Mouse (Mus musculus) neural tube, embryonic 10.5 days (tissue): ENCODE data around the gene Apba3.
A peak's percentile ranks its signal among the peaks of the same experiment; 100 is the strongest.

Experiments
- DNase-seq: peaks from one replicate; pipeline ENCODE4 v3.0.0-alpha.2; 2017; ENCODE audit warnings: low spot score; ENCODE audit errors: extremely low spot score

The Apba3 gene

DNA sequence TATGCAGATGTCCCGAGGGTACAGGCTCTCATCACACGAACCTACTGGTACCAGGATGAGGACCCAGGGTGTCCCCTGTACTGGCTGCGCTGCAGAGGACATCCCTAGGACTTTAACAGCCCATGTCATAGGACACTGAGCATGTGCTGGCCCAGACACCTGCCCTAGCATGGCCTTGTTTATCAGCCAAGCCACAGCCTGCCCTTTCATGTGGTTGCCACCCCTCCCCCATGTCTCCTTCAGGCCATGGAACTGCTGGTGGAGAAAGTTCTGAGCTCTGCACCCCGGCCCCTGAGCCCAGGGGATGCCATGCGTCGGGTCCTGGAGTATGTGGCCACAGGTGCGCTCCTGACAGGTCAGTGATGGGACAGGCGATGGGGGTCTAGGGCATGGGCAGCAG, 17.3 kb upstream of the Apba3 start:
- DNase-seq: no peak

DNA sequence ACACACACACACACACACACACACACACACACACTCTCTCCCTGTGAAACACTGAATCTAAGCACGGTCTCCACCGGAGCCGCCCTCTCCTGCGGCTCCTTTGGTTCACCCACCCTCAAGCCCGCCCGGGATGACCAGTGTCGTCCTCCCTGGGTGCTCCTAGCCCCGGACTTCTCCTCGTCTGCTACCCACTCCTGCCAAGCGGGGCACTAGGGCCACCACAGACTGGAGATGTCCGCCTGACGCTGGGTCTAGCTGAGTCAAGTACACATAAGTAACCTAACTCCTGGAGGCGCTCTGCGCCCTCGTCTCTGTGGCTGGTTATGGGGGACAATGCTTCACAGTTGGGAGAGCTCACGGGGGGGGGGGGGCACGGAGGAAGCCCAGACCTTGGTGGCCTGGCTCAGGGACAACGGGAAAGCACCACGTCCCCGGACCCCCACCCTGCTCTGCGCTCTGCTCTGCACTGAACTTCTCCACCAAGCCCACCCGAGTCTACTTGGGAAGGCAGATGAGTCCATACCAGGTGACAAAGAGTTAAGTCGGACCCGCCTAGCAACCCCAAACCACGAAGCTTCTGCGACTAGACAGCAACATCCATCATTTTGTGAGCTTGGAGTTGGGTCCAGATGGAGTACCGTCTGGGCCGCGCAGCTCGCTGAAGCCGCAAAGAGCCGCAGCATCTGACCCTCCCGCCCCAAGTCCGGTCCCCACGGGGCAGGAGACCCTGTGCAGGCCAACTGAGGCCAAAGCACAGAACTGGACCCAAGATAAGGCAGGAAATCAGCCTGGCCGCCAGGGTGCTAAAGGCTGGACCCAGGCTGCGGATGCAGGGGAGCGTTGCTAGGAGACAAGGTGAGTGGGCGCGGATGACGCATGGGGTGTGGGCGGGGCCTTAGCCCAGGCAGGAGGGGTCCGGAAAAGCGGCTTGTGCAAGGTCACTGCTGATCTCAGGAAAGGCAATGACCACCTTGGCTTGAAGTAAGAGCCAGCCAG, 14.0 kb upstream of the Apba3 start, which contains the start of gene Matk:
Gene Matk (plus strand): TSS at position 512 of the 996 bp plus-strand sequence.
- DNase-seq: peak; percentile 59

DNA sequence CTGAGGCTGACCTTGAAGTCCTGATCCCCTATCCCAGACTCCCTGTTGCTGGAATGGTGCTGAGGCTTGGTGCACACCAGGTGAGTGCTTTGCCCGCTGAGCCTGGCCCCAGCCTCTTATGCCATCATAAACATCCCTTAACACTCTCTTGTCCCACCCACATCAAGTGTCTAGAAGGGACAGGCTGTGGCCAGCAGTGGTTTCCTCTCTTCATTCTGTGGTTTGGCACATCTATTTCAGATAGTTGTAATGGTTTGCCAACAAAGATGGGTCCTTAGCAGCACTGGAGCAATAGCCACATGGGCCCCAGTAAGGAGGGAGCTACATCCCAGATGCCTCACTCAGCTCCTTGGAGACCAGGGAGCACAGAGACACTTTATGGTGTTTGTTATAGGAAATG, 11.9 kb upstream of the Apba3 start:
- DNase-seq: no peak

DNA sequence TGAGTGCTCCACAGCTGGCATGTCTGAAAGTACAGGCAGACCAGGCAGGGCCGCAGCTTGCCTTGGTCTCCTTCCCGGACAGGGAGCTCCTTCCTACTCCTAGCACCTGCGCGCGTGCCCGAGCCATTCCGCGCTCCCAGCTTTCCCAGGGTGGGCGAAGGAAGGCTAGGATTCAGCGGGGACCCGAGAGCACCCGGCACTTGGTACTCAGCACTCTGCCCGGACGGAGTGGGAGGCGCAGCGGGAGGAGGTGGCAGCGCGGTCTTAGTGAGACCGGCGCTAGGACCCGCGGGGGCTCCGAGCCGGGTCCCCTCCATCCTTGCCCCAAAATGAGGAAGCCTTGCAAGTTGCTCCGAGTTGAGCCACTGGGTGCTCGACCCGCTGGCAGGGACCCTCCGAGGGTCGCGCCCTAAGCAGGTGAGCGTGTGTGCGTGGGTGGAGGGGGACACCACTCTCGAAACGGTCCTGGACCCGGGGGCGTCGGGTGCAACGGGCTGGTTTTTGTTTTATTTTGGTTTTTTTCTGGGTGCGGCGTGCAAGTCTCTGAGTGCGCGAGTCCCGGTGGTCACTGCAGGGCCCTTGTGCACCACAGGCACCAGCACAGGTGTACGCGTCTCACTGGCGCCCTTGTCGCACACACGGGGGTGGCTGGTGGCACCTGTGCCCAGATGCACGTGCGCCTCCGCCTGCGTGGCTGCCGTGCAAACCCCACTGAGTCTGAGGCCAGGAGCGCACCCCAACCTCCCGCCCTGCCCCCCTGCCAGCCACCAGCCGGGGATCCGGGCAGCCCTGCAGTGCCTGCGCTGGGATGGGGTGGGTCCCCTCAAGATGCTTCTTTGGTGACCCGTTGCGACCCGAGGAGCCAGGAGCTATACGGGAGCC, 9.4 kb upstream of the Apba3 start:
- peak; percentile 49 for DNase-seq

DNA sequence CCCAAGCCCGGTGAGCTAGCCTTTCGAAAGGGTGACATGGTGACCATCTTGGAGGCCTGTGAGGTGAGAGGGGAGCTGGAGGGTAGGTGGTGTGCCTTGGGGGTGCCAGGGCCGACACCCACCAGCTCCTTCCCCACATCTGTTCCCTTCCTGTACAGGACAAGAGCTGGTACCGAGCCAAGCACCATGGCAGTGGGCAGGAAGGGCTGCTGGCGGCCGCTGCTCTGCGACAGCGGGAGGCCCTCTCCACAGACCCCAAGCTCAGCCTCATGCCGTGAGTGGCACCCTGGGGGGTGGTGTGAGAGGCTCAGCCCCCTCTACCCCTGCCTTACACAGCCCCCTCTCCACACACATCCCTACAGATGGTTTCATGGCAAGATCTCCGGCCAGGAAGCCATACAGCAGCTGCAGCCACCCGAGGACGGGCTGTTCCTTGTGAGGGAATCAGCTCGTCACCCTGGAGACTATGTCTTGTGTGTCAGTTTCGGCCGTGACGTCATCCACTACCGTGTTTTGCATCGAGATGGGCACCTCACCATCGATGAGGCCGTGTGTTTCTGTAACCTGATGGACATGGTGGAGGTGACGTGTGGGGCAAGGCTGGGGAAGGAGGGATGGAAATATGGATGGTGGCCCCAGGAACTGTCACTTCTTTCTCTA, 7.4 kb upstream of the Apba3 start:
- DNase-seq: peak; percentile 30

DNA sequence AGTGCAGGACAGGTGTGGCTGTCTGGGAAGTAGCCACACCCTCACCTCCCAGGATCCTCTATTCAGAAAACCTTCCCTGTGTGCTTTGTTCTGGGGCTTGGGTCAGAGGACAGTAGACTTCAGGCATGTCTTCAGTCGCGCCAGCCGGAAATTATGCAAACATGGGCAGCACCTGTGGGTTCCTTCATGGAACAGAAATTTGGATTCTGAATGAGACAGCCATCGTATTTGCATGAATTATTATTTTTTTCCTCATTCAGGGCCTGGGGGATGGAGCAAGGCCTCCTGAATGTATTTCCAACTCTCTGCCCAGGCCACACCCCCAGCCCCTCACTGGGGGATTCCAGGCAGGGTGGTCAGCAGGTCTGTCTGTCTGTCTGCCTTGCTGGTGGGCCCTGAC, 5.7 kb upstream of the Apba3 start:
- DNase-seq: no peak

DNA sequence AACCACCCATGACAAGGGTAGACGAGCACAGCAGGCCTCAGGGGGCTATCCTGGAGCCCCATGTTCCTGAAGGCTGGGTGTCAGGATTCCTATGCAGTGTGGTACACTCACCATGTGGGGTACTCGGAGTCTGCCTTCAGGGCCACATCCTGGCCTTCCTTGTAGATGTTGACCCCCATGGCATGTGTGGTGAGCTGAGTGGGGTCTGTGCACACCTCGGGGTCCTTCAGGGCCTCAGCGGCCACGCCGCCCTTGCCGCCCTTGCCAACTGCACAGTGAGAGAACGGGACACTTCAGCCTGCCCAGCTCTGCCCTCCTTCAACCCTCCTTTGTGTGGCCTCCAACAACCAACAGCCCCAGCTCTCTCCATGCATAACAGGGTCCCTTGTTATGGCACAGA, 1.2 kb upstream of the Apba3 start:
- no peak for DNase-seq

DNA sequence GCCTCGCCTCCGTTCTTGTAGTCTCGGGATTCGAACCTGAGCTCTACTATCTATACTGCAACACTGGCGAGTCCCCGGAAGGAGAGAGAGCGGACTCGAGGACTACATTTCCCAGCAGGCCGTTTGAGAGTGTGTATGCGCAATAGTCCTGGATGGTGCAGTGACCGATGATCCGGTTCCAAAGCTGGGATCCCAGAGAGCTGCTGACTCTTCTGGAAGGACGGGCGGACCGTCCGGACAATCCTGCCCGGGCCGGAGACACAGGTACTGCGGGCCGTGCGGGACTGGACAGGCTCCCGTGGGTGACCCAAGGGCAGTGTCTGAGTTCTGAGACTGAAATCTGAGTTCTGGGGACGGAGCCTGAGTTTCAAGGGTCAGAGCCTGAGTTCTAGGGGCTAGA, 1.3 kb downstream of the Apba3 start:
- DNase-seq: peak; percentile 73

DNA sequence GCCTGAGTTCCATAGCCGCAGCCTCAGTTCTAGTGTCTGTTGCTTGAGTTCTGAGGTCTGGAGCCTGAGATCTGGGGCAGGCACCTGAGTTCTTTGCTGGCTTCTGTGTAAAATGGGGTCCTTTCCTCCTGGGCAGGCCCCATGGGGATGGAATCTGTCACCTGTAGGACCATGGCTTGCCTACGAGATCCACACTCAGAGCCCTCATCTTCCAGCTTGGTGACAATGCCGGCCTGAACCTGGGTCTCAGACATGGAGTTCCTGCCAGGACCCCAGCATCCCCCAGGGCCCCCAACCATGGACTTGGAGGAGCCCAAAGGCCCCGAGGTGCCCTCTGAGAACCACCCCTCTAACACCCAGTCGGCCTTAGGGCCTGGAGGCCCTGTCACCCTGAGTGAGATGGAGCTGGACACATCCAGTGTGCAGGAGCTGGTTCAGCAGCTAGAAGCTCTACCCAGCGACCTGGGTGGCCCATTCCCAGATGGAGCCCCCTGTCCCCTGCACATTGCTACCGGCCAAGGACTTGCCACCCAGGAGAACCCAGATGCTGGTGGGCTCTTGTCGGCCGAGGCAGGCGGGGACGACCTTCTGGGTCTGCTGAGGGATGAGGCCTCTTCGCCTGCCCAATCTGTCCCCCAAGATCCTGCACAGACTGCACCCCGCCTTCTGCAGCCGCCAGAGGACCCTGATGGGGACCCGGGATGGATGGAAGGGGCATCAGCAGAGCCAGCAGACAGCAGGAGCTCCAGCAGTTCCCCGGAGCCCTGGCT, 2.1 kb downstream of the Apba3 start:
- DNase-seq: no peak

DNA sequence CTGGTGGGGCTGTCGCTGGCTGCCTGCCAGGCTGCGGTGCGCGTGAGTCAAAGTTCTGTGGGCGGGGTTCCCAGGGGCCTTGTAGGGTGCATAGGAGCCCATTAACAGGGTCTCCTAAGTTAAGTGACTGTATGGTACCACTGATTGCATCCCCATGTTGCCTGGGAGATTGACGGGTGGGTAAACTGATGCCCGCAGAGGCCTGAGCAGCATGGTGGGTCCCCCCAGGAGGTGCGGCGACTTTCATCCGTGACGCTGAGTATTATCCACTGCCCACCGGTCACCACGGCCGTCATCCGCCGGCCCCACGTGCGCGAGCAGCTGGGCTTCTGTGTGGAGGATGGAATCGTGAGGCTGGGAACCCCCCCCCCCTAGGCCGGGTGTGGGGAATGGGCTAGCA, 5.6 kb downstream of the Apba3 start:
- DNase-seq: no peak

DNA sequence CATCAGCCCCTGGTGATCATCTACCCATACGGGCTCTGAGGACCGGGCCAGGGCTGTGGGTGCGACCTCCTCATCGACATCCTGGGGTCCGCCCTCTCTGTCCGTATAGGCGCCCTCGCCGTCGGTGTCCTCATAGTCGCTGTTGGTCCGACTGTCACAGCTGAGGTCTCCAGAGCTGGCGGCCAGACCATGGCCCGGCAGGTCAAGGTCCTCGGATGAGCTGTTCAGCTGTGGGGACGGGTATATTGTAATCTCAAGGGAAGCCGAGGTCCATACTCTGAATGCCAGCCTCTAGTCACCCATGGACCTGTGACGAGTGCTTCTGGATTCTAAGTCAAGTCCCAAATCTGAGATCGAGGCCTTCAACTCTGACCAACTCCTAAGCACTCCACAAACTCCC, 7.1 kb downstream of the Apba3 start:
- DNase-seq: no peak

DNA sequence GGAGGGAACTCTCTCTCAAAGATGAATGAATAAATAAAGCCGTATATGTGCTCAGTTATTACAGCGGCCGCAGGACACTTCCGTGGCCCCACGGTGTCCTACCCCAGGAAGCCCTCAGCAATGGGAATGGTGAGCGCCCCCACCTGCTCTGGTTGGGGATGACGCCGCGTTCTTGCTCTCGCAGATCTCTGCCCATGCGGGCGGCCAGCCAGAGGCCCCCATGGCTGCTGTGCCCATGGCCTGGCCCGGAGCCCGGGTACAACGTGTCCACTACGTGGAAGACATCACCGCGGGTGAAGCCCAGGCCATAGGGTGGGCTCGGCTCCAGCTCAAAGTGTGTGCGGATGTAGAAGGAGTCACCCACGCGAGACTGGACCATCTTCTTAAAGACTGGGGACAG, 10.9 kb downstream of the Apba3 start:
- DNase-seq: no peak

DNA sequence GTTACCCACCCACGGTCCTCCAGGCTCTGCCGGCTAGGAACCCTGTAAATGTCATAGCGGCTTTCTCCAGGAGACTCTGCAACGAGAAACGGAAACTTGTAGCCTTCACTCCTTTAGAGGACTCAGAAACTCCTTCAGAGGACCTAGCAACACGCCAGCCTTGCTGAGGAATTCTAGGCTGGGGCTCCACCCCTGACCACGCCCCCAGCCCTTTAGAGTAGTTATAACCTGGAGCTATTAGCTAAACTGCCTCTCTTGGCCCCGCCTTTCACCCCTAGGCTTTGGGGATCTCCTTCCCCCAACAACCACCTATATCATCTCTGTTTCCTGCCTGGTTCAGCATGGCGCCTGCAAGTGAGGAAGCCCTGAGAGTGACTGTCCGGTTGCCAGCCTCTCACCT, 12.7 kb downstream of the Apba3 start:
- no peak for DNase-seq

DNA sequence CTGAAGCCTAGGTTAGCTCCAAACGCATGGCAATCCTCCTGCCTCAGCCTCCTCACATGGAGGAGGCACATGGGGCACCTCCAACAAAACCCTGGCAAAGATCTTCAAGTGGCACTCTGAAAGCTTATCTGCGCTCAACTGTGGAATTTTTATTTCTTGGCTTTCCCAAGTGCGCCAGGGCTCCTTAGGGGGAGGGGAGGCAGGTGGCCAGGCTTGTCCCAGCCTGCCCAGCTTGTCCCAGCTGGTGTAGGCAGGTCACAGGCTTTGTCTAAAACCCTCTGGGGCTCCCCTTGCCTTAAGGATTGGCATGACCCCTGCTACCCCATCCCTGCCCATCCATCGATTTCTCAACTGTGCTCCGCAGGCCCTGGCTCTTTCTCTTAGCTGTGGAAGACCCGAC, 17.4 kb downstream of the Apba3 start:
- DNase-seq: no peak

DNA sequence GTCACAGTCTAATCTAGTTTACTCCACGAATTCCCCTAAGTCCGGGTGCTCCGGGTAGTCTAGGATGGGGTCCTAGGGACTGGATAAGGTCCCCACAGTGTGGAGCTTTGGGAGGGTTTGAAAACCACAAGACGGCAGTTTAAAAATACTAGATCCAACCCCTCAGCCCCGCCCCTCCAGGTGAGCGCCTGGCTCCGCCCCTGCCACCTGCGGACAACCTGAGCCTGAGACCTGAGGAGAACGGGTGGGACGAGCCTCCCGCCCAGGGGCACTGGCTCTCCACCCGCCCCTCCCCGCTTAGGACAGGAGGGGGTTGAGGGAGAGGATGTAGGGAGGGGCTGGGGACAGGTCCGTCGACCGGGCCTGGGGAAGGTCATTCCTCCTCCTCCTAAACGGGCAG, 18.0 kb downstream of the Apba3 start:
- no peak for DNase-seq

DNA sequence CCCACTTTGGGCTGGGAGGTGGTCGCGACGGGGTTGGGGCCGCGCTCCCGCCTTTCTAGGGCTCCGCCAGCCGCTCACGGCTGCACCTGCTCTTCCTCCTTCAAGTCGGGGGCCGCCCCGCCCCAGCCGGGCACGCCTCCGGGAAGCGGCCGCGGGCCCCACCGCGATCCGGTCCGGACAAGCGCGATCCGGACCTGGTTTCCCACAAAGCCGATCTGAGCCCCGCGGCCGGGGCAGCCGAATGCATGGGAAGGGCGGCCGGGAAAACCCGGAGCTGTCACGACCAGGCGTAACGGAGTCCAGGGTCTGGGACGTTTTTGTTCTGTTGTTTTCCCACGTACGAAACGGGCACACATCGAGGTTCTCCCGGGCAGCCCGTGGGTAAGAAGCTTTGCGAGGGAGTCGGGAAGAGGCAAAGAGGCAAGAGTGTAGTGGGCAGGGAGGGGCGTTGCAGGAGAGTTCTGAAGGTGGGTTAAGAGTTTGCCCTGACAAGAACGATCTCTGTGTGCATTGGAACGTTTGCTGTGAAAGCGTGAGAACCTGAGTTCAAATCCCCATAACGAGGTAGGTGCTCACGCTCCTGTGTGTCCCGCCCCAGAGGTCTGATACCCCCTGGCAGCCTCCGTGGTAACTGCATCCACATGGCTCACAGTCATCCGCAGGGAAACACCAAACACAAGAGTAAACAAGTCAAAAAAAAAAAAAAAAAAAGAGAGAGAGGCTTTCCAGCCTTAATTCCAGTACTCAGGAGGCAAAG, 19.1 kb downstream of the Apba3 start:
- DNase-seq: peak; percentile 96

DNA sequence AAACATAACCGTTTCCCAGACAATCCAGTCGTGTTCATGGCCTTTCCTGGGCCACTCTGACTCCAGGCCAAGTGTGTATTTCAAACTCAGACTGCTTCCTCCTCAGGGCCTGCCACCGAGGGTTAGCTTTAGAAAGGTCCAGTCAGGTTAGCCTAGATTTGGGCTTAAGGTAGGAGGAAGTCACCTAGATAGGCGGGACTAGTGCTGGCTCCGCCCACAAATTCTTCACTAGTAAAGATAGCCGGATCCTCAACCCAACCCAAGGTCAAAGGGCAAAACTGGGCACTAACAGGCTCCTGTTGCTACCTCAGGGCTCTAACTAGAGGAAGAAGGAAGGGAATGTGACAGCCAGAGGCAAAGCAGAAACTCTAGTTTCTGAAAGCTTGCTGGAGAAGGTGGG, 19.8 kb downstream of the Apba3 start:
- no peak for DNase-seq

DNA sequence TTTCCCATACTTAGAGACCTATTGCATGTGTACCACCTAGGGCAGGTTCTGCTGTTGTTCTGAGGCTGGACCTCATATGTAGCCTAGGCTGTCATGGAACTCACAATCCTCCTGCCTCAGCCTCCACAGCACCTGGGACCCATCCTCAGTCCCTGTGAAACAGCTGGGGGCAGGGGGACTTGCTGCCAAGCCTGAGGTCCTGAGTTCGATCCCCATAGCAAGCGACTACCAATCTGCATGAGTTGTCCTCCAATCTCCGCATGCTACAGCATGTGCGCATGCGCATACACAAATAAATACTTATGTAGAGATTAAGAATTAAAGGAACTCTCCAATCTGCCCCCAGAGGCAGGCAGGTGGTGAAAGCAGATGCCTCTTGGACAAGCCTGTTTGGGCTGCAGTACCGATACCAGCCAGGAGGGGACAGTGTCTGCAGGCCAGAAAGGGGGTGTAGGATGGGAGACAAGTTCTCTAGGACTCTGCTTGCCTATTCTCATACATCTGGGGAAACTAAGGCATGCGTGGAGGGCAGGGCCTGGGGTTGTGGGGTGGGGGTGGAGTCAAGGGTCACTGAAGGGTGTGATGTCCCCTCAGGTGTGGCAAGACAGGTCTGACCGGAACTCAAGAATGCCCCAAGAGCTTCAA, 20.9 kb downstream of the Apba3 start:
- DNase-seq: peak; percentile 58

DNA sequence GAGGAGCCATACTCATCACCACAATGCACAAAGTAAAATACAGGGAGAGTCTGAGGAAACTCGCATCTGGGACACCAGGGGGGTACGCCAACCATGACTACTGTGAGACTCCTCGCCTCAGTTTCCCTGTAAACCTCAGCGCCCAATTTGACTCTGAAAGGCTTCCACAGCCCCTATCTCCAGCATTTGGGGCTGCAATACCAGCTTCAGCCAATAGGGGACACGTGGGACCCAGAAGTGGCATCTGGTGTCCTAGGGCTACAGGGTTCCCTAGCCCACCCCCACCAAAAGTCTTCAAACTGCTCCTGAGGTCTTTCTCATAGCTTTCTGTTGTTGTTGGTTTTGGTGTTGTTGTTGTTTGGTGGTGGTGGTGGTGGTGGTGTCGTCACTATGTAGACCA, 21.8 kb downstream of the Apba3 start:
- DNase-seq: peak; percentile 59

DNA sequence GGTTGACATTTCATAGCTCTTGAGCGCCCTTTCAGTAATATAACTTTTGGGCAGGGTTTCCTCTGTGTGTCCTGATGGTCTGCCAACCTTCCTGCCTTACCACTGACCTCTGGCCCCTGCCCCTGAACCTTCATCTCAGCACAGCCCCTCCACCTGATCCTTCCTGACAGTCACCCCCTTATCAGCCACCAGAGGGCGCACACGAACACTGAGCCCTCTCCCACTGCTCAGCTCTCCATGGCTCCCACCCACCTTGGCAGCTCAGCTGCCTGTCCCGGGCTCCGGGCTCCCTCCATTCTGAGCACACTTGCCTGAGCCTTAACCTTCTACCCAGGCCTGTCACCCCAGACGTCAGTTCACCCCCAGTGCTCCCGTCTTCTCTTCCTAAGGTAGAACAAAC, 22.5 kb downstream of the Apba3 start:
- DNase-seq: peak; percentile 62
